Mouse (Mus musculus) bone marrow macrophage, adult 2 months (primary cell): ENCODE measurements around the gene Pon3.

Experiments
- CTCF ChIP-seq: IDR thresholded peaks from 2 replicates; pipeline ENCODE4 v1.5.1; 2012; ENCODE audit warnings: low read depth, mild to moderate bottlenecking, low read length, moderate library complexity
- POLR2A ChIP-seq: IDR thresholded peaks from 2 replicates; pipeline ENCODE4 v1.6.1; 2012; ENCODE audit warnings: mild to moderate bottlenecking, low read depth, low read length, borderline replicate concordance

- TF ChIP-seq CTCF (no peak), POLR2A (no peak)
Measured at GRCm38 (mm10) chr6:5187586-5187985, 68.5 kb downstream of the Pon3 start.
